Mouse (Mus musculus) testis, postnatal 14 days (tissue): ENCODE data around the gene Nme1.

ENCODE experiments used
- DNase-seq: peaks from one replicate; pipeline ENCODE4 v3.0.0; 2021; ENCODE audit warnings: low spot score

Gene Nme1

GRCm38 (mm10) chr11:93968005-93968847 lies at the start of gene Nme1, which contains the start of gene Gm20390:
Gene Nme1 (minus strand): TSS chr11:93968521.
Gene Gm20390 (minus strand): TSS chr11:93968293.
- DNase-seq: peak; percentile 94

- no peak for DNase-seq
These were observed 35.0 kb upstream of the Nme1 start for GRCm38 (mm10) chr11:94003346-94003745.

- DNase-seq: no peak
These were observed 31.0 kb upstream of the Nme1 start for GRCm38 (mm10) chr11:93999276-93999675.

- peak; percentile 42 for DNase-seq
These were observed 28.9 kb upstream of the Nme1 start for GRCm38 (mm10) chr11:93997141-93997775.

- DNase-seq: peak; percentile 75
These were observed 28.2 kb upstream of the Nme1 start for GRCm38 (mm10) chr11:93996306-93997140.

GRCm38 (mm10) chr11:93995720-93996305 lies 27.5 kb upstream of the Nme1 start, which contains the start of gene Spag9:
Gene Spag9 (plus strand): TSS chr11:93996091.
- DNase-seq: peak; percentile 93

GRCm38 (mm10) chr11:93995111-93995719 lies 26.9 kb upstream of the Nme1 start:
- DNase-seq: peak; percentile 83

GRCm38 (mm10) chr11:93994531-93994930 lies 26.2 kb upstream of the Nme1 start:
- no peak for DNase-seq

GRCm38 (mm10) chr11:93988328-93989062 lies 20.2 kb upstream of the Nme1 start:
- no peak for DNase-seq

- DNase-seq: no peak
These were observed 19.5 kb upstream of the Nme1 start for GRCm38 (mm10) chr11:93987625-93988327.

- no peak for DNase-seq
These were observed 18.7 kb upstream of the Nme1 start for GRCm38 (mm10) chr11:93987026-93987425.

GRCm38 (mm10) chr11:93986298-93986697 lies 18.0 kb upstream of the Nme1 start:
- DNase-seq: no peak

GRCm38 (mm10) chr11:93985265-93985664 lies 16.9 kb upstream of the Nme1 start:
- no peak for DNase-seq

GRCm38 (mm10) chr11:93984619-93985018 lies 16.3 kb upstream of the Nme1 start:
- no peak for DNase-seq

- no peak for DNase-seq
These were observed 11.3 kb upstream of the Nme1 start for GRCm38 (mm10) chr11:93979502-93980049.

GRCm38 (mm10) chr11:93972951-93973350 lies 4.6 kb upstream of the Nme1 start:
- no peak for DNase-seq

- DNase-seq: no peak
These were observed 1.5 kb upstream of the Nme1 start for GRCm38 (mm10) chr11:93969799-93970198.

GRCm38 (mm10) chr11:93969171-93969570 lies 850 bp upstream of the Nme1 start:
- no peak for DNase-seq

GRCm38 (mm10) chr11:93968848-93969128 lies 467 bp upstream of the Nme1 start:
- DNase-seq: no peak

- no peak for DNase-seq
These were observed 940 bp downstream of the Nme1 start for GRCm38 (mm10) chr11:93967381-93967780.
